Mouse (Mus musculus) mesoderm, embryonic 11.5 days (tissue): ENCODE results near the gene Cldn34d.

Experiments used
- DNase-seq: peaks from one replicate; pipeline ENCODE4 v3.0.0-alpha.2; 2012; ENCODE audit warnings: low read depth, low spot score

Cldn34d gene

DNA sequence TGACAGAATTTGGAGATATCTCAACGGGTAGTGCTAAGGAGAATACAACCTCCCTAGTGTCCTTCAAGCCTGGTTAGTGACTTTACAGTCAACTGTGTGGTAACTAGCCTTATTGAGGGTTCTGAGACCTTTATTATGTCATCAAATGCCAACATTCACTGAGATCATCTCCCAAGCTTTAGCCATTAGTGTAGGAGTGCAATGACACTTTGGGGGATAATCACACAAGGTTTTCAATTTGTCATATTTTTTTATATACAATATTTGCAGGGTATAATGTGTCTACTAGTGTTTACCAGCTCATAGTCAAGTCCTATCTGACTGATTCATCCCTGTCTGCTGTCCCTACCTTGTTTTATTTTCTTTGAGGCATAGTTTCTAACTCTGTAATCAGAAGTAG is at the start of gene Cldn34d:
Cldn34d (minus strand) TSS at position 101 of the 400 bp plus-strand sequence.
- no peak for DNase-seq

DNA sequence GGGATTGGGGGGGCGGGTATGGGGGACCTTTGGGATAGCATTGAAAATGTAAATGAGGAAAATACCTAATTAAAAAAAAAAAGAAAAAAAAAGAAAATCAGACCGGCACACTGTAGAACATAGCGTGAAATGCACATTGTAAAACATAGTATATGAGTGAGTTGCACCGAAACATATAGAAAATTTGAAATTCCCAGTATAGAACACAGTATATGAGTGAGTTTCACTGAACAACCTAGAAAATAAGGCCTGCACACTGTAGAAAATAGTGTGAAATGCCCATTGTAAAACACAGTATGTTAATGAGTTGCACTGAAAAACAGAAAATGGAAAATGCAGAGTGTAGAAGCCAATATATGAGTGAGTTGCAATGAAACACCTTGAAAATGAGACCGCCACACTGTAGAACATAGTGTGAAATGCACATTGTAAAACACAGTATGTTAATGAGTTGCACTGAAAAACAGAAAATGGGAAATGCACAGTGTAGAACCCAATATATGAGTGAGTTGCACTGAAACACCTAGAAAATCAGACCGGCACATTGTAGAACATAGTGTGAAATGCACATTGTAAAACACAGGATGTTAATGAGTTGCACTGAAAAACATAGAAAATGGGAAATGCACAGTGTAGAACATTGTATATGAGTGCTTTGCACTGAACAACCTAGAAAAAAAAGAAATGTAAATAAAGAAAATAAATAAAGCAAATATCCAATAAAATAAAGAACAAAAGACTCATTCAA is 4.1 kb downstream of the Cldn34d start:
- DNase-seq, result peak; percentile 88
